Mouse (Mus musculus) adrenal gland, adult 18-20 months (tissue): ENCODE measurements at regions not wholly inside any gene's neighbourhood (a gene's known extent, or its start where the extent isn't known, plus 50 kb on each side); places are given as distances from the start of the nearest gene placed in this dataset.

Experiments
- DNase-seq, 2 experiments: peaks; one replicate each; pipeline ENCODE4 v3.0.0; 2021 to 2022; ENCODE audit warnings: low spot score in 2 of 2

- DNase-seq: no peak
Observed at GRCm38 (mm10) chr4:114716703-114717102, 104.8 kb upstream of the Gm12830 start.

DNA sequence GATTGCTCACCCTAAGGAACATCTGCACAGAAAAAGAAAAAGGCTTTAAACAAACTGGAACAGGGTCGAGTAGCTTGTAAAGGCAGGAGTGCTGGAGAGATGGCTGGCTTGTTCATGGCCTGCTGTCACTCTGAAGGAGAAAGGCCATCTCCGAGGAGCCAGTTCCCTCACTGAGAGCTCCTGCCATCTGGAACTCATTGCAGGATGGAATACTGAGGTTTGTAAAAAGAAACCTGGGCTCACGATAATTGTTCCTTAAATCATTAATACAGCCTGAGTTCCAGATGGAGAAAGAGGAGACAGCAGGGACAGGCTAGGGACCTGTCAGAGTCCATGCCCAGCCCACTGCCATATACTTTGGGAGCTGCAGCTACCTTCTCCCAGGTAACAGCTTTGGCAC lies 100.8 kb upstream of the Gm12830 start:
- no peak for DNase-seq

- DNase-seq: no peak
Observed at GRCm38 (mm10) chr4:114721386-114721785, 100.1 kb upstream of the Gm12830 start.

DNA sequence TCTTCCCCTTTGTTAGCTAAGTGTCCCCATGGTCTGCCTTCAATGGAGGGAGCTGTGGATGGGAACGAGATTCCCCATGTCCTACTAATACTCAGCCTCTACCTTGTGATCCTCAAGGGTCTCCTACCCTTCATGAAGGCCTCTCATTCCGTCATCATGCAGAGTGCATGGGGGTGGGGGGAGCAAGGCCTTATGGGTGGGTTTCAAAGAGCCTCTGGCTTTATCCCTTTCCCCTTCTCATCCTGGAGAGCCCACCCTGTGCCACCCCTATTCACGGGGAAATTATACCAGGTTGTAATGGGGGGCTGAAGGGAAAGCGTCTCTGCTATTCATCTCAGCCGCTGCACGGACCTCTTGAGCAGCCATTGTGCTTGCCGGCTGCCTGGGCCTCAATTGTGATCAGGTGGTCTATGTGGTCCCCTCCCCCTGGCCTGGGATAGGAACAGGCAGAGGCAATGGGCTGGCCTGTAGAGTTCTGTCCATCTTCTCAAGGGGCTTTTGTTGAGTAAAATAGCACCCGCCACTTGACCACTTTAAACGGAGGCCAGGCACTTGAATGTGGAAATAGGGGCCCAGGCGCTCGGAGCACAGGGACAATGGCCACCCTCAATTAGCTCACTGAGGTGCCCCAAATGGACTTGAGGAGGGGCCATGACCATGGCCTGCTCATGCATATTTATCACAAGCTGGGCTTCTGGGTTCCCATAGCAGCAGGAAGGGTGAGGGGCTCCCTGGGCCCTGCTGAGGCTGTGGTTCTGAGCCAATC lies 93.1 kb upstream of the Gm12830 start:
- DNase-seq: no peak

DNA sequence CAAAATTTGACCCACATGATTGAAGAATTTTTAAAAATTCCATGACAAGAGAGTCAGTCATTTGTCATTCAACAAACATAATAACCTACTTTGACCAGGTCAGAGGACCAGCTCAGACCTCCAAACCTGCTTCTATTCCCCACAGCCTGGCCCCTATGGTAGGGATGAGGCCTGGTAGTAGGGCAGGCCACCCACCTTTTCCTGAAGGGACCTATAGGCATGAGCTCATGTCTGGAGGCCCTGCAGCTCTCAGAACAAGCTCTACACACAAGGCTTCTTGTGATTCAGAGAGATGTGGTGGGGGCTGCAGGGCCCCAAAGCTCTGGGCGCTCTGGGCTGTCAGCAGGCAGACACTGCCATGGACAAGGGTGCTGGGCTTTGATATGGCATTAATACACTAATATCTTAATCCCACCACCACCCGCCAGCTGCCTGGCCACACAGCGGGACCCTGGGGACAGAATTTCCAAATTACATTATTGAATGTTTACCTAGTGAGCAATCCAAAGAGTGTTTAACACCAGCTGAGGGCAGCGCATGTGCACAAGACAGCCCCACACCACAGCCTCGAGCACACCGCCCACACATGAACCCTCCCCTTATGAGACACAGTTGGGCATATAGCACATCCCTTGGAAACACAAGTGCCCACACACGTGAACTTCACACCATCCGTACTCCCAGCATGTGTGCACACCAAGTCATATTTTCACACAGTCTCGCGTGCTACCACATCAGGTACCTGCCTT lies 88.1 kb upstream of the Gm12830 start:
- DNase-seq: no peak

DNA sequence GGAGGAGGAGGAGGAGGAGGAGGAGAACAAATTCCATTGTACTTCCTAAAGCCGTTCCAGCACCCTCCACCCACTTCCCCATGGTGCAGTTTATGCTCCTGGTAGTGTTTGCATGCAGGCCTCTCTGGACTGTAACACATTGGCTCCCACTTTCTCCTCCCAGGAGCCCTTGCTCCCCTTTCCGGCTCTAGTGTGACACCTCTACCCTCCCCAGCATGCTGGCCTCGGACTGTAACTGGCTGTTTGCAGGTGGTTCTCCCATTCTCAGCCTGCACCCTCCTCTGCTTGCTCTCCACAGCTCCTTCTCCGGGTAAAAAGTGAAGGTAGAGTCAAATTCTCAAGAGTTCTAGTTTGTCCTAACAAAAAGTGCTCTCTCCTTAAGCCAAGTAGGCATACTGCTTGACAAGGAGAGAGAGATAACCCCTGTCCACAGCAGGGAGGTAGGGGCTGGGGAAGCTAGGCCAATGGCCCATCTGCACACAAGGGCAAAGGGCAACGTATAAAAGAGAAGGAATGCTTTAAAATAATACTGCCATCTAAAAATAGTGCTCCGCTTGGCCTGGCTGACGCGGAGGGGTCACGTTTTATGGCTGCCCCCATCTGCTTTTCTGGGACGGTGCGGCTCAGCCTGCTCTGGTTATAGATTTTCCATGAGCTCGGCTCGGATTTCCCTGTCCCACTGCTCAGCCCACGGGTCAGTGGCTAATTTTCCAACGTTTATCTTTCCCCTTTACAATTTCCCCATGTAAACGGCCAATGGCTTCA lies 82.4 kb upstream of the Gm12830 start:
- DNase-seq: no peak

DNA sequence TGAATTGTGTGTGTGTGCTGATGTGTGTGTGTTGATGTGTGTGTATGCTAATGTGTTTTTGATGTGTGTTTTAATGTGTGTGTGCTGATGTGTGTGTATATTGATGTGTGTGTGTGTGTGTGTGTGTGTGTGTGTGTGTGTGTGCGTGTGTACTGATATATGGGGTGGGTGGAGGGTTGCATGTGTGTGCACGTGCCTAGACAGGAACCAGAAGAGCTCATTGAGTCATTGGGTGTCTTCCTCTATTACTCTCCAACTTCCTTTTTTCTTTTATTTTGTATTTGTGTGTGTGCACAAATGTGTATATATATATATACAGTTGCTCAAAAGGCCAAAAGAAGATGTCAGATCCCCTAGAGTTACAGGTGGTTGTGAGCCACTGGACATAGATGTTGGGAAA lies 73.4 kb upstream of the Gm12830 start:
- DNase-seq: no peak

- DNase-seq: no peak
Observed at GRCm38 (mm10) chr4:114759837-114760236, 61.7 kb upstream of the Gm12830 start.

GRCm38 (mm10) chr4:114766643-114767393 lies 54.7 kb upstream of the Gm12830 start:
- no peak for DNase-seq
